Mouse (Mus musculus): ENCODE data around the gene Elovl1. TPM values are rescaled to one million over a fixed set of nuclear protein-coding genes. Genes with fewer than 3 reads are reported as not detected.

The Elovl1 gene
- 186 and 209 TPM in 2 replicates for polyA plus RNA-seq (2015; fragmentation: Nextera tagmentation; extraction: Ambion mirVana)

DNA sequence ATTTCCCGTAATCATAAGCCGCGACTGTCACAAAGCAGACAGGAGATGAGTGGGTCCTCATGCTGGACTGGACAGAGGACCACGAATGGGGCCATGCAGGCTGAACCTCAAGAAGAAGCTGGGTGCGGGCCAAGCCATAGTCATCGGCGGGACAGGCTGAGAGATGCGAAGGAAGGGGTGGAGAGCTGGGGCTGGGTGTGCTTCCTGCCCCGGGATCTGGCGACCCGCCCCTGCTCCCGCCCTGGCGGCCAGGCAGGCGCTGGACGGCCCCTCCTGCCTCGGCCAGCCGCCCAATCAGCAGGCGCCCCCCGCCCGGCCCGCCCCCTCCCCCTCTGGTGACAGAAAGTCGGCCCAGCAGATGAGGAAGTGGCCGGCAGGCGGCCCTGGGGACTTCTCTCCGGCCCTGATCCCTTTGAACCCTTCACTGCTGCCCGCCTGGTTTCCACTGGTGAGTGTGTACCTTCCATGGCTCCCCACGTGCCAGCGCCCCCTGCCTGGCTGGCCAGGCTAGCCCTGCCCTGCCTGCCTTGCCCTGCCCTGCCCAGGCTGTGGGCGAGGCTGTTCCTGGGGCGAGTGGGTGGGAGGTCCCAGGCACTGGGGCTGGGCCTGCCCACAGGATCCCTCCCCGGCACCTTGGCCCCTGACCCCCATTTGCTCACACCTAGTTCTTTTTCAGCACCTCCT, at the start of gene Elovl1:
Elovl1 (plus strand) TSS at position 326 of the 684 bp plus-strand sequence.

DNA sequence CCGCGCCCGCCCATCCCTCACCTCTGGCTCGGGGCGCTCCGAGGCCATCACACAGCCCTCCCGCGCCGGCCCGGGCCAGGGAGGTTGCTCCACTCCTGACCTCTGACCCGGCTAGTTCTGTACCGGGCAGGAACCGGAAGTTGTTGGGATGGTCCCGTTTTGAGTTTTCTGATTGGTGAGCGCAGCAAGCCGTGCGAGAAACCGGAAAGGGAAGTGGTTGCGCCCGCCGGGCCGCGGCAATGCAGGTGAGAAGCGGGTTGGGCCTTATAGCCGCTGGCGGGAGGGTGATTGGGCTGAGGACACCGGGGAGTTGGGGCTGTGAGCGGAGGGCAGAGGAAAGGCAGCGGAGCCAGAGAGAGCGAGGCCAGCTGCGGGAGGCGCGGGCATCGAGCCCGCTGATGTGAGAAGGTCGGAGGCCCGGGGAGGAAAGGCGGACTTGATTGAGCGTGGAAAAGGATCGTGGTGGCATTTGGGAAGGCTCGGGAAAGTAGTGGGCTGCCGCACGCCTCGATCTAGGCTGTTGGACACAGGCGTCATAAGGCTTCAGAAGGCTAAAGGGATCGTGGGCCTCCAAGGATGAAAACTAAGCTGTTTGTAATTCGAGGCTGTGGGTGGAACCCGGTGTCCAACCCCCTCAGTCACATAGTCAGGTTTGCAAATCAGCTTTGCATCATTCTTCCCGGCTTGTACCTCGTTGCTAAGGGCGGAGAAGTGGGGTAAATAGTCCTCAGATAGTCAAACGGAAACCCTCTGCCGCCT, 18.6 kb upstream of the Elovl1 start, which contains the start of the genes Szt2 and Med8:
Szt2 (minus strand) TSS at position 132 of the 759 bp plus-strand sequence.
Med8 (plus strand) TSS at position 196 of the 759 bp plus-strand sequence.

DNA sequence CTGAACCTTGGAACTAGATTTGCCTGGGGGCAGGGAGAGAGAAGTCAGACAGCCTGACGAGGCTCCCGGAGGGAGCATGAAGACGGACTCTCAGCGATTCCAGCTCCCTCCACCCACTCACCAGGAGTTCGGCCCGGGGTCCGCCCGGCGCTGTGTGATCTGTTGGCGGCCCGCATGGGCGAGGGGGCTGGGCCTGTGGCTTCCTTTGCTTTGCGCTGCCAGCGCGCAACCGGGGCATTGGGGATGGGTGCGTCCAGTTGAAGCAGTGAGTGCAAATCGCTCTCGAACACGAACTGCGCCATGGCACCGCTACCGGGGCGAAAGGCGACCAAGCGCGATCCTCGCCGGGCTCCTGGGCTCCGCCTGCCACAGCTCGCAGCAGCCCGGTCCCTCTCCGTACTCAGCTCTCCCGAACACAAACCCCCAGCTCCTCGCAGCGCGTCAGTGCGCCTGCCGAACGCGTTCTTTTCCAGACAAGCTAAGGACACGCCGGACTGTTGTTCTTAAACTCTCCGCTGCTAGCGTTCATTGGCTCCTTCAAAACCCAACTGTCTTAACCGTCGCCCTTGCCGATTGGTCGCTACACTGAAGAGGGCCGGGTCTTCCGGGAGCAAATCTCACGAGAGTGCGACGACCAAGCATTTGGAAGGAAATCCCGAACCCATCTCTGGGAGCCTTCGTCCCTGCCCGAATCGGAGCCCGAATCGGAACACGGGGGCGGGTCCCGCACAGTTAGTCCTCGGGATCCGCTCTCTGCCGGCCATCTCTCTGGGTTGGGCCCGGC, 9.1 kb downstream of the Elovl1 start, which contains the start of gene Cdc20:
Cdc20 (minus strand) TSS at position 533 of the 784 bp plus-strand sequence.

DNA sequence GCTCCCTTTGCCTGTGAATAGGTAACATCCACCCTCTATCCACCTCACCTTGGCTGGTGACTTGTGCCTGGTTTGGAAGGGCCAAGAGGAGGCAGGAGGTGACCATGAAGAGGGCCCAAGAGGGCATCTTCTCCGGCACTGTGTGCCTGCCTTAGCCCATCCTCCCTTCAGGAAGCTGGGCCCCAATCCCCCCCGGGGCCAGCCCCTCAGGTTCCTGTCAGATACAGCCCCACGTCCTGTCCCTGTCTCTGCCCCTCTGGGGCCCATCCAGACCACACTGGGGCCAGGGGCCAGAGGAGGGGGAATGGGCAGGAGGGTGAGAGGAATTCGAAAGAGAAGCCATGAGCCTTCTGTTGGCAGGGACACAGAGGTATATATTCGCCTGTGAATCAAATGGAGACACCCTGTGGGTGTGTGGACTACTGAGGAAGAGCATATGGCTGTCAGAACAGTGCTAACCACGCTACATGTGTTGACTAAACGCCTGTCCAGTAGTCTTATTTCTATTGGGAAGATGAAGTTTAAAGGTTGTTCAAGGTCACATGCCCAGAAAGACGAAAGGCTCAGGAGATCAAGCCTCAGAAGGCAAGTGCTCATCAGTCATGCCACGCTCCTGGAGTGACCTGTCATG, 29.6 kb downstream of the Elovl1 start, which contains the start of gene Mpl:
Mpl (minus strand) TSS at position 169 of the 631 bp plus-strand sequence.

Other genes with a start within 250 kb of the Elovl1 start
- gene Kdm4a, start 248.1 kb upstream of the Elovl1 start, polyA plus RNA-seq (2015; fragmentation: Nextera tagmentation; extraction: Ambion mirVana) = 14.9 and 16.0 TPM in 2 replicates
- 37.1 and 41.7 TPM in 2 replicates for gene Ptprf, start 136.7 kb upstream of the Elovl1 start, polyA plus RNA-seq (2015; fragmentation: Nextera tagmentation; extraction: Ambion mirVana)
- gene Szt2, start 18.8 kb upstream of the Elovl1 start, polyA plus RNA-seq (2015; fragmentation: Nextera tagmentation; extraction: Ambion mirVana) = 2.3 and 2.5 TPM in 2 replicates
- gene Med8, start 18.8 kb upstream of the Elovl1 start, polyA plus RNA-seq (2015; fragmentation: Nextera tagmentation; extraction: Ambion mirVana) = 82.0 and 86.7 TPM in 2 replicates
- gene Cdc20, start 9.3 kb downstream of the Elovl1 start, polyA plus RNA-seq (2015; fragmentation: Nextera tagmentation; extraction: Ambion mirVana) = 39.6 and 50.2 TPM in 2 replicates
- gene Mpl, start 29.4 kb downstream of the Elovl1 start, polyA plus RNA-seq (2015; fragmentation: Nextera tagmentation; extraction: Ambion mirVana) = 0.18 and 0.82 TPM in 2 replicates
- gene Tie1, start 62.0 kb downstream of the Elovl1 start, polyA plus RNA-seq (2015; fragmentation: Nextera tagmentation; extraction: Ambion mirVana) = 10.6 and 11.9 TPM in 2 replicates
- gene 2610528J11Rik, start 98.9 kb downstream of the Elovl1 start, polyA plus RNA-seq (2015; fragmentation: Nextera tagmentation; extraction: Ambion mirVana) = 11.9 and 12.9 TPM in 2 replicates
- 16.7 and 17.9 TPM in 2 replicates for gene Tmem125, start 116.0 kb downstream of the Elovl1 start, polyA plus RNA-seq (2015; fragmentation: Nextera tagmentation; extraction: Ambion mirVana)
- 0.10 TPM in 2 replicates for gene Cfap57, start 192.7 kb downstream of the Elovl1 start, polyA plus RNA-seq (2015; fragmentation: Nextera tagmentation; extraction: Ambion mirVana)
- 103 and 114 TPM in 2 replicates for gene Ebna1bp2, start 192.7 kb downstream of the Elovl1 start, polyA plus RNA-seq (2015; fragmentation: Nextera tagmentation; extraction: Ambion mirVana)
- gene Olfr62, start 230.9 kb downstream of the Elovl1 start, polyA plus RNA-seq (2015; fragmentation: Nextera tagmentation; extraction: Ambion mirVana) = not detected in 2 replicates